Comparison of ENCODE assay signal across 21 mouse cellular contexts in genomic region chr9:77992276-77992675, GRCm38 (mm10). TPM values are rescaled to one million over a fixed set of nuclear protein-coding genes. Genes with fewer than 3 reads are reported as not detected.
DNase-seq lines count a peak whose midpoint lies in the region; ATAC-seq and TF ChIP-seq lines count a peak whose summit lies in the region.
"Had no signal": no experiment of that assay in that cellular context is flagged by ENCODE, and none has a peak within 500 bp of the region (broad histone marks: within the 10 kb centered on the region; RNA-seq: fewer than 3 reads in every experiment).

No protein-coding gene starts in this region.

- TF ChIP-seq EP300 in heart, adult 2 months (IDR thresholded peaks at IDR 0.05; ENCODE audit: insufficient read depth, low read depth, low read length), result no peak

- H3K9ac ChIP-seq in heart, adult 2 months (ENCODE audit: low read depth, low read length), result no peak overlapping the region
- no peak overlapping the region for H3K9ac ChIP-seq in heart, embryonic 11.5 days (ENCODE audit: low read depth, low read length)
- H3K9ac ChIP-seq in liver, embryonic 16.5 days (ENCODE audit: low read depth, low read length), result no peak overlapping the region
- H3K9ac ChIP-seq: heart, embryonic 15.5 days; lung, embryonic 15.5 days; neural tube, embryonic 13.5 days had no signal

- no peak overlapping the region for H3K4me3 ChIP-seq in heart, adult 2 months
- no peak overlapping the region for H3K4me3 ChIP-seq in heart, embryonic 11.5 days (ENCODE audit: low read depth, low read length)
- no peak overlapping the region for H3K4me3 ChIP-seq in brown adipose tissue, adult 24 weeks (ENCODE audit: insufficient read depth, low read depth, low read length)
- H3K4me3 ChIP-seq in liver, embryonic 16.5 days (ENCODE audit: low read depth, low read length), result no peak overlapping the region
- H3K4me3 ChIP-seq: heart, embryonic 15.5 days; lung, embryonic 15.5 days; megakaryocyte, embryonic 14.5 days; neural tube, embryonic 13.5 days had no signal

- WGBS in heart, adult 2 months, result 66% methylated on average over 6 of the region's 6 CpGs
- 85% methylated on average over 6 of the region's 6 CpGs for whole genome bisulfite sequencing in heart, embryonic 11.5 days (ENCODE audit: insufficient replicate concordance)
- 86% methylated on average over 6 of the region's 6 CpGs for WGBS in liver, embryonic 16.5 days (ENCODE audit: insufficient replicate concordance)

- no peak for TF ChIP-seq POLR2A in heart, adult 2 months (IDR thresholded peaks at IDR 0.05; ENCODE audit: insufficient read depth, low read depth, low read length)

- no peaks in the 10 kb centered on the region for H3K27me3 ChIP-seq in heart, adult 2 months (ENCODE audit: control insufficient read depth, insufficient read depth, low read length)
- H3K27me3 ChIP-seq in heart, embryonic 11.5 days (ENCODE audit: control insufficient read depth, insufficient read depth, low read length), result no peaks in the 10 kb centered on the region
- H3K27me3 ChIP-seq in liver, embryonic 16.5 days (ENCODE audit: control insufficient read depth, insufficient read depth, low read depth, low read length), result no peaks in the 10 kb centered on the region
- H3K27me3 ChIP-seq: heart, embryonic 15.5 days; lung, embryonic 15.5 days; neural tube, embryonic 13.5 days had no signal

- H3K36me3 ChIP-seq in heart, adult 2 months (ENCODE audit: control insufficient read depth, insufficient read depth, low read length), result no peaks in the 10 kb centered on the region
- no peaks in the 10 kb centered on the region for H3K36me3 ChIP-seq in heart, embryonic 11.5 days (ENCODE audit: control insufficient read depth, insufficient read depth, low read length)
- no peaks in the 10 kb centered on the region for H3K36me3 ChIP-seq in liver, embryonic 16.5 days (ENCODE audit: control insufficient read depth, insufficient read depth)
- H3K36me3 ChIP-seq: heart, embryonic 15.5 days; lung, embryonic 15.5 days; neural tube, embryonic 13.5 days had no signal

- H3K4me1 ChIP-seq in heart, adult 2 months (ENCODE audit: control insufficient read depth, insufficient read depth, low read length), result no peaks in the 10 kb centered on the region
- H3K4me1 ChIP-seq in heart, embryonic 11.5 days (ENCODE audit: control insufficient read depth, insufficient read depth, low read length), result peaks cover 7% of the 10 kb centered on the region
- H3K4me1 ChIP-seq in brown adipose tissue, adult 24 weeks (ENCODE audit: control insufficient read depth, insufficient read depth, insufficient read length, low read length), result no peaks in the 10 kb centered on the region
- peaks cover 30% of the 10 kb centered on the region for H3K4me1 ChIP-seq in liver, embryonic 16.5 days (ENCODE audit: control insufficient read depth, low read depth, low read length)
- H3K4me1 ChIP-seq: lung, embryonic 15.5 days; neural tube, embryonic 13.5 days had no signal

- intact Hi-C loops in heart, adult 2 months (cut with DNase I), result no loop called here

- peak in 1 of 2 experiments; percentile 24 for DNase-seq in heart, adult 2 months
- DNase-seq in B cell, adult 2 months, result peak; percentile 58 to 69
- no peak for DNase-seq in cerebellum, postnatal 10 days
- no peak for DNase-seq in layer of hippocampus, postnatal 36 days
- DNase-seq: cerebellum, adult 2 months; kidney, adult 11 months; kidney, postnatal 10 days; left cerebral cortex, postnatal 4 days had no signal

- no peak for ATAC-seq in heart, embryonic 11.5 days (replicated peaks; ENCODE audit: insufficient number of reproducible peaks, low FRiP score, low TSS enrichment)
- no peak for ATAC-seq in liver, embryonic 16.5 days (ENCODE audit: low read depth)
- ATAC-seq: activated CD4-positive, CD25-positive, alpha-beta regulatory T cell, adult 4 months; forebrain, embryonic 14.5 days; hindbrain, embryonic 16.5 days had no signal

- H3K4me2 ChIP-seq in heart, embryonic 11.5 days, result no peak overlapping the region
- H3K4me2 ChIP-seq in liver, embryonic 16.5 days (ENCODE audit: low read depth, low read length), result no peak overlapping the region
- H3K4me2 ChIP-seq: heart, embryonic 15.5 days; lung, embryonic 15.5 days; neural tube, embryonic 13.5 days had no signal

- H3K79me2 ChIP-seq in heart, adult 2 months (replicated peaks; ENCODE audit: control insufficient read depth, insufficient read depth, low read length), result no peaks in the 10 kb centered on the region

- H3K27ac ChIP-seq in heart, adult 2 months, result peak overlapping the region; percentile 26; the same call in 1 of the 2 replicates
- H3K27ac ChIP-seq in heart, embryonic 11.5 days (ENCODE audit: low read depth, low read length), result no peak overlapping the region
- H3K27ac ChIP-seq in brown adipose tissue, adult 24 weeks (replicated peaks; ENCODE audit: low read depth, low read length), result peak overlapping the region; percentile 15; the same call in 1 of the 2 replicates
- peak overlapping the region; percentile 54 for H3K27ac ChIP-seq in liver, embryonic 16.5 days (ENCODE audit: low read length)
- H3K27ac ChIP-seq: heart, embryonic 15.5 days; lung, embryonic 15.5 days; neural tube, embryonic 13.5 days had no signal

- no peak for TF ChIP-seq CTCF in heart, adult 2 months (IDR thresholded peaks at IDR 0.05)

- no peaks in the 10 kb centered on the region for H3K9me3 ChIP-seq in heart, embryonic 11.5 days (replicated peaks; ENCODE audit: control insufficient read depth, low read length)
- no peaks in the 10 kb centered on the region for H3K9me3 ChIP-seq in liver, embryonic 16.5 days (replicated peaks; ENCODE audit: control insufficient read depth, low read length)
- H3K9me3 ChIP-seq: heart, embryonic 15.5 days; lung, embryonic 15.5 days; megakaryocyte, embryonic 14.5 days; neural tube, embryonic 13.5 days had no signal

RNA-seq across cellular contexts. Expression of gene Gcm1, which starts 59.4 kb away (rescaled TPM):
- total RNA-seq in heart, adult 2 months (2021), result not detected
- polyA plus RNA-seq in heart, adult 2 months (2012; rRNA removed), result not detected in 2 replicates
- not detected in 2 replicates for polyA plus RNA-seq in heart, embryonic 11.5 days (2014; fragmentation: Nextera tagmentation; extraction: Ambion mirVana)
- not detected in 2 replicates for polyA plus RNA-seq in brown adipose tissue, adult 24 weeks (2012; ENCODE audit: insufficient read depth, insufficient read length, missing spikeins)
- not detected in 2 replicates for polyA plus RNA-seq in liver, embryonic 16.5 days (2015; fragmentation: Nextera tagmentation; extraction: Ambion mirVana)
- total RNA-seq in layer of hippocampus, postnatal 36 days (2021), result not detected
- total RNA-seq: layer of hippocampus, postnatal 14 days; left cerebral cortex, postnatal 4 days had no signal
- polyA plus RNA-seq: cerebellum, adult 2 months; forebrain, embryonic 14.5 days; heart, embryonic 15.5 days; hindbrain, embryonic 16.5 days; neural tube, embryonic 13.5 days; small intestine, adult 2 months; stomach, embryonic 14.5 days had no signal

Comparison
In these comparisons a context has a peak if more than half of its experiments do, and no peak if none do; other contexts are left out.
1. DNase-seq: peak in B cell, adult 2 months (2 of 2); none in cerebellum, postnatal 10 days (0 of 2) and layer of hippocampus, postnatal 36 days (0 of 2).